Mouse (Mus musculus) hindbrain, embryonic 10.5 days (tissue): ENCODE measurements around the gene Chst3. TPM values are rescaled to one million over a fixed set of nuclear protein-coding genes. Genes with fewer than 3 reads are reported as not detected.
A peak's percentile ranks its signal among the peaks of the same experiment; 100 is the strongest.

Experiments used
- DNase-seq: peaks from one replicate; pipeline ENCODE4 v3.0.0-alpha.2; 2017; ENCODE audit warnings: low spot score
- H3K27ac ChIP-seq: fragments of 300-500 bp; sonication (generic); 2 replicates; pipeline ENCODE4 v1.5.1; 2016; ENCODE audit warnings: mild to moderate bottlenecking, moderate library complexity
- H3K27me3 ChIP-seq: fragments of 300-500 bp; sonication (generic); 2 replicates; pipeline ENCODE4 v1.6.1; 2016; ENCODE audit warnings: mild to moderate bottlenecking; ENCODE audit not compliant: poor library complexity, insufficient read depth, severe bottlenecking
- H3K36me3 ChIP-seq: fragments of 300-500 bp; sonication (generic); 2 replicates; pipeline ENCODE4 v1.6.1; 2016; ENCODE audit warnings: mild to moderate bottlenecking, moderate library complexity
- H3K4me1 ChIP-seq: fragments of 300-500 bp; sonication (generic); replicated peaks from 2 replicates; pipeline ENCODE4 v1.6.1; 2016; ENCODE audit warnings: mild to moderate bottlenecking
- H3K4me3 ChIP-seq: fragments of 300-500 bp; sonication (generic); 2 replicates; pipeline ENCODE4 v1.5.1; 2016; ENCODE audit warnings: mild to moderate bottlenecking, moderate library complexity
- H3K9me3 ChIP-seq: fragments of 300-500 bp; sonication (generic); 2 replicates; pipeline ENCODE4 v1.6.1; 2016; ENCODE audit warnings: mild to moderate bottlenecking, moderate library complexity
- WGBS: fragments of 180-500 bp; shearing (Covaris S2); methylation state at CpG from one replicate; pipeline ENCODE4 v1.1.7; 2016; 5-methylcytosine and 5-hydroxymethylcytosine counted together
- polyA plus RNA-seq: library from polyadenylated mRNA; unstranded; fragments of >200 nt; fragmentation: Nextera tagmentation; extraction: Ambion mirVana; gene quantifications from 2 replicates; pipeline ENCODE4 v1.2.1, GENCODE M21; 2016

Chst3 gene
- polyA plus RNA-seq: 1.8 and 2.2 TPM in 2 replicates

GRCm38 (mm10) chr10:60218591-60219499, at the start of gene Chst3:
TSS of gene Chst3 (minus strand) at chr10:60219260.
- under 1% methylated on average over 83 of the region's 83 CpGs for WGBS
- Histone ChIP-seq H3K36me3 (no peaks in the 10 kb centered on the region), H3K4me1 (peaks cover 48% of the 10 kb centered on the region), H3K27me3 (peaks cover 38% of the 10 kb centered on the region), H3K4me3 (peak within 1 kb of the TSS; percentile 87), H3K27ac (peak within 1 kb of the TSS; percentile 90), H3K9me3 (no peaks in the 10 kb centered on the region)
- DNase-seq: peak; percentile 75

GRCm38 (mm10) chr10:60268738-60269137, 49.7 kb upstream of the Chst3 start:
- H3K4me1 ChIP-seq: 0 out of 2 replicates have a peak, but pooled peaks cover 5% of the 10 kb centered on the region
- no peak for DNase-seq
- 88% methylated on average over 11 of the region's 11 CpGs for WGBS
- H3K9me3 ChIP-seq: no peaks in the 10 kb centered on the region
- no peaks in the 10 kb centered on the region for H3K27me3 ChIP-seq
- H3K36me3 ChIP-seq: no peaks in the 10 kb centered on the region
- H3K27ac ChIP-seq: no peak overlapping the region
- no peak overlapping the region for H3K4me3 ChIP-seq

GRCm38 (mm10) chr10:60266842-60267401, 47.9 kb upstream of the Chst3 start:
- no peak for DNase-seq
- Histone ChIP-seq H3K27me3 (no peaks in the 10 kb centered on the region), H3K27ac (no peak overlapping the region), H3K4me3 (no peak overlapping the region), H3K36me3 (no peaks in the 10 kb centered on the region), H3K4me1 (peaks cover 9% of the 10 kb centered on the region), H3K9me3 (no peaks in the 10 kb centered on the region)
- 92% methylated on average over 8 of the region's 8 CpGs for WGBS

GRCm38 (mm10) chr10:60265252-60265651, 46.2 kb upstream of the Chst3 start:
- WGBS: 89% methylated on average over 10 of the region's 10 CpGs
- Histone ChIP-seq H3K27me3 (no peaks in the 10 kb centered on the region), H3K4me1 (peaks cover 13% of the 10 kb centered on the region), H3K36me3 (no peaks in the 10 kb centered on the region), H3K9me3 (no peaks in the 10 kb centered on the region), H3K27ac (no peak overlapping the region), H3K4me3 (no peak overlapping the region)
- no peak for DNase-seq

GRCm38 (mm10) chr10:60263351-60263750, 44.3 kb upstream of the Chst3 start:
- H3K4me3 ChIP-seq: no peak overlapping the region
- 83% methylated on average over 7 of the region's 7 CpGs for WGBS
- H3K36me3 ChIP-seq: no peaks in the 10 kb centered on the region
- H3K27ac ChIP-seq: peak overlapping the region; percentile 41; the same call in 1 of the 2 replicates
- H3K27me3 ChIP-seq: no peaks in the 10 kb centered on the region
- H3K4me1 ChIP-seq: peaks cover 8% of the 10 kb centered on the region
- DNase-seq: no peak
- no peaks in the 10 kb centered on the region for H3K9me3 ChIP-seq

GRCm38 (mm10) chr10:60262386-60262785, 43.3 kb upstream of the Chst3 start:
- whole genome bisulfite sequencing: 73% methylated on average over 3 of the region's 3 CpGs
- Histone ChIP-seq H3K36me3 (no peaks in the 10 kb centered on the region), H3K9me3 (no peaks in the 10 kb centered on the region), H3K4me1 (peaks cover 8% of the 10 kb centered on the region), H3K27ac (peak overlapping the region; percentile 69; the same call in 1 of the 2 replicates), H3K27me3 (no peaks in the 10 kb centered on the region), H3K4me3 (no peak overlapping the region)
- DNase-seq: no peak

- DNase-seq: no peak
- H3K4me3 ChIP-seq: no peak overlapping the region
- H3K27me3 ChIP-seq: no peaks in the 10 kb centered on the region
- H3K27ac ChIP-seq: no peak overlapping the region
- H3K9me3 ChIP-seq: no peaks in the 10 kb centered on the region
- H3K4me1 ChIP-seq: peaks cover 8% of the 10 kb centered on the region
- H3K36me3 ChIP-seq: no peaks in the 10 kb centered on the region
- WGBS: 42% methylated on average over 5 of the region's 5 CpGs
These were observed 42.5 kb upstream of the Chst3 start for GRCm38 (mm10) chr10:60261530-60261929.

GRCm38 (mm10) chr10:60260557-60261294, 41.7 kb upstream of the Chst3 start:
- Histone ChIP-seq H3K4me1 (peaks cover 8% of the 10 kb centered on the region), H3K4me3 (no peak overlapping the region), H3K36me3 (no peaks in the 10 kb centered on the region), H3K27ac (no peak overlapping the region), H3K27me3 (no peaks in the 10 kb centered on the region), H3K9me3 (no peaks in the 10 kb centered on the region)
- DNase-seq: no peak
- WGBS: 85% methylated on average over 5 of the region's 5 CpGs

GRCm38 (mm10) chr10:60257261-60257825, 38.3 kb upstream of the Chst3 start:
- H3K9me3 ChIP-seq: no peaks in the 10 kb centered on the region
- no peak for DNase-seq
- H3K36me3 ChIP-seq: no peaks in the 10 kb centered on the region
- no peak overlapping the region for H3K27ac ChIP-seq
- H3K4me3 ChIP-seq: no peak overlapping the region
- peaks cover 16% of the 10 kb centered on the region for H3K4me1 ChIP-seq
- 53% methylated on average over 16 of the region's 16 CpGs for WGBS
- no peaks in the 10 kb centered on the region for H3K27me3 ChIP-seq

- Histone ChIP-seq H3K9me3 (no peaks in the 10 kb centered on the region), H3K4me3 (no peak overlapping the region), H3K27me3 (no peaks in the 10 kb centered on the region), H3K27ac (no peak overlapping the region), H3K4me1 (peaks cover 14% of the 10 kb centered on the region), H3K36me3 (no peaks in the 10 kb centered on the region)
- WGBS: 86% methylated on average over 6 of the region's 6 CpGs
- no peak for DNase-seq
These were observed 37.0 kb upstream of the Chst3 start for GRCm38 (mm10) chr10:60256088-60256487.

- 75% methylated on average over 4 of the region's 4 CpGs for WGBS
- Histone ChIP-seq H3K36me3 (no peaks in the 10 kb centered on the region), H3K4me1 (peaks cover 14% of the 10 kb centered on the region), H3K27ac (no peak overlapping the region), H3K4me3 (no peak overlapping the region), H3K9me3 (no peaks in the 10 kb centered on the region), H3K27me3 (no peaks in the 10 kb centered on the region)
- no peak for DNase-seq
These were observed 33.5 kb upstream of the Chst3 start for GRCm38 (mm10) chr10:60252606-60253005.

GRCm38 (mm10) chr10:60252187-60252586, 33.1 kb upstream of the Chst3 start:
- no peaks in the 10 kb centered on the region for H3K27me3 ChIP-seq
- no peak overlapping the region for H3K4me3 ChIP-seq
- no peaks in the 10 kb centered on the region for H3K36me3 ChIP-seq
- H3K4me1 ChIP-seq: peaks cover 14% of the 10 kb centered on the region
- no peaks in the 10 kb centered on the region for H3K9me3 ChIP-seq
- DNase-seq: no peak
- 75% methylated on average over 4 of the region's 4 CpGs for WGBS
- H3K27ac ChIP-seq: no peak overlapping the region
